Mouse (Mus musculus) small intestine, adult 2 months (tissue): ENCODE results near the gene Gimap9.

Experiments
- CTCF ChIP-seq: fragments of 200-500 bp; IDR thresholded peaks from 2 replicates; pipeline ENCODE4 v1.5.1; 2012; ENCODE audit warnings: low read depth, mild to moderate bottlenecking, control low read depth, inconsistent platforms, low read length, moderate library complexity, mixed read lengths; ENCODE audit not compliant: insufficient replicate concordance, insufficient read length; ENCODE audit errors: extremely low read depth
- POLR2A ChIP-seq: fragments of 200-500 bp; IDR thresholded peaks from 2 replicates; pipeline ENCODE4 v1.6.1; 2012; ENCODE audit warnings: low read depth, mild to moderate bottlenecking, control low read depth, inconsistent platforms, low read length, moderate library complexity

DNA sequence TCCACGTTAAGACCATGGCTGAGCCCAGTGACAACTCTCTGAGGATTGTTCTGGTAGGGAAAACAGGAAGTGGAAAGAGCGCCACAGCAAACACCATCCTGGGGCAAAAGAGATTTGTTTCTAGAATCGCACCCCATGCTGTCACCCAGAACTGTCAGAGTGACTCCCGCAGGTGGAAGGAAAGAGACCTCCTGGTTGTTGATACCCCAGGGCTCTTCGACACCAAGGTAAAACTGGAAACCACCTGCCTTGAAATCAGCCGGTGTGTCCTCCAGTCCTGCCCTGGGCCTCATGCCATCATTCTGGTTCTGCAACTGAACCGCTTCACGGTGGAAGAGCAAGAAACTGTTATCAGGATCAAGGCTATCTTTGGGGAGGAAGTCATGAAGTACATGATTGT, 47.5 kb downstream of the Gimap9 start:
- no peak for TF ChIP-seq CTCF
- no peak for TF ChIP-seq POLR2A
